Mouse (Mus musculus): ENCODE results near the gene Lce1e. TPM values are rescaled to one million over a fixed set of nuclear protein-coding genes. Genes with fewer than 3 reads are reported as not detected.
"Not testable (repeated sequence)": the region's sequence is repeated elsewhere in the genome, so short reads cannot be mapped to it uniquely, and the experiment has no call there.

Lce1e gene
- polyA plus RNA-seq, 1 experiment from 2014 or later: not detected

GRCm38 (mm10) chr3:92694613-92695012 is 14.3 kb downstream of the Lce1e start:
- H3K4me3 ChIP-seq (replicated peaks; ENCODE audit: low read depth, low read length): no peak overlapping the region
- no peaks in the 10 kb centered on the region for H3K4me1 ChIP-seq (replicated peaks; ENCODE audit: insufficient read depth, low read length)
- ATAC-seq (replicated peaks; ENCODE audit: low FRiP score, low read depth): no peak
- no peak overlapping the region for H3K9ac ChIP-seq (ENCODE audit: low read depth, low read length)
- no peak overlapping the region for H3K27ac ChIP-seq
- no peak for TF ChIP-seq CTCF (IDR thresholded peaks at IDR 0.05; ENCODE audit: low read depth)
- H3K27me3 ChIP-seq (ENCODE audit: insufficient read depth, low read length): no peaks in the 10 kb centered on the region
- no peaks in the 10 kb centered on the region for H3K9me3 ChIP-seq (replicated peaks; ENCODE audit: low read length)
- no peak overlapping the region for H3K4me2 ChIP-seq (ENCODE audit: low read length)
- no peak for DNase-seq (ENCODE audit: low spot score)
- no peaks in the 10 kb centered on the region for H3K36me3 ChIP-seq (ENCODE audit: insufficient read depth, low read length)
- WGBS: 9% methylated on average over 1 of the region's 1 CpGs

GRCm38 (mm10) chr3:92691688-92692087 is 17.2 kb downstream of the Lce1e start:
- H3K36me3 ChIP-seq (ENCODE audit: insufficient read depth, low read length): no peaks in the 10 kb centered on the region
- H3K27ac ChIP-seq: no peak overlapping the region
- H3K9ac ChIP-seq (ENCODE audit: low read depth, low read length): no peak overlapping the region
- DNase-seq (ENCODE audit: low spot score) (no peak), ATAC-seq (replicated peaks; ENCODE audit: low FRiP score, low read depth) (no peak)
- H3K4me3 ChIP-seq (replicated peaks; ENCODE audit: low read depth, low read length): no peak overlapping the region
- no peaks in the 10 kb centered on the region for H3K4me1 ChIP-seq (replicated peaks; ENCODE audit: insufficient read depth, low read length)
- no peak overlapping the region for H3K4me2 ChIP-seq (ENCODE audit: low read length)
- TF ChIP-seq CTCF (IDR thresholded peaks at IDR 0.05; ENCODE audit: low read depth): no peak
- H3K9me3 ChIP-seq (replicated peaks; ENCODE audit: low read length): no peaks in the 10 kb centered on the region
- H3K27me3 ChIP-seq (ENCODE audit: insufficient read depth, low read length): no peaks in the 10 kb centered on the region

GRCm38 (mm10) chr3:92689154-92689553 is 19.7 kb downstream of the Lce1e start:
- 81% methylated on average over 16 of the region's 16 CpGs for WGBS

GRCm38 (mm10) chr3:92687110-92687509 is 21.8 kb downstream of the Lce1e start, which contains the start of gene Lce1d:
Lce1d (minus strand) TSS chr3:92687210.
- Histone ChIP-seq H3K4me1 (replicated peaks; ENCODE audit: insufficient read depth, low read length) (no peaks in the 10 kb centered on the region), H3K27me3 (ENCODE audit: insufficient read depth, low read length) (no peaks in the 10 kb centered on the region), H3K9me3 (replicated peaks; ENCODE audit: low read length) (no peaks in the 10 kb centered on the region), H3K9ac (ENCODE audit: low read depth, low read length) (no peak within 1 kb of the TSS), H3K27ac (no peak within 1 kb of the TSS), H3K4me3 (replicated peaks; ENCODE audit: low read depth, low read length) (no peak within 1 kb of the TSS), H3K36me3 (ENCODE audit: insufficient read depth, low read length) (no peaks in the 10 kb centered on the region), H3K4me2 (ENCODE audit: low read length) (no peak within 1 kb of the TSS)
- 71% methylated on average over 2 of the region's 2 CpGs for WGBS
- ATAC-seq (replicated peaks; ENCODE audit: low FRiP score, low read depth) (no peak), DNase-seq (ENCODE audit: low spot score) (no peak)
- no peak for TF ChIP-seq CTCF (IDR thresholded peaks at IDR 0.05; ENCODE audit: low read depth)

More at GRCm38 (mm10) chr3:92689154-92689553, 19.7 kb downstream of the Lce1e start:
- H3K27me3 ChIP-seq (ENCODE audit: insufficient read depth, low read length); H3K9ac ChIP-seq (ENCODE audit: low read depth, low read length); H3K36me3 ChIP-seq (ENCODE audit: insufficient read depth, low read length); H3K9me3 ChIP-seq (replicated peaks; ENCODE audit: low read length); H3K4me1 ChIP-seq (replicated peaks; ENCODE audit: insufficient read depth, low read length); H3K4me2 ChIP-seq (ENCODE audit: low read length); ATAC-seq (replicated peaks; ENCODE audit: low FRiP score, low read depth); H3K27ac ChIP-seq; H3K4me3 ChIP-seq (replicated peaks; ENCODE audit: low read depth, low read length); DNase-seq (ENCODE audit: low spot score): not testable (repeated sequence)

GRCm38 (mm10) chr3:92678947-92679346 is 29.9 kb downstream of the Lce1e start, which contains the start of gene Lce1c:
Lce1c (plus strand) TSS chr3:92679247.
- Histone ChIP-seq H3K27ac (no peak within 1 kb of the TSS), H3K4me2 (ENCODE audit: low read length) (no peak within 1 kb of the TSS), H3K36me3 (ENCODE audit: insufficient read depth, low read length) (no peaks in the 10 kb centered on the region), H3K4me3 (replicated peaks; ENCODE audit: low read depth, low read length) (no peak within 1 kb of the TSS), H3K4me1 (replicated peaks; ENCODE audit: insufficient read depth, low read length) (no peaks in the 10 kb centered on the region), H3K9me3 (replicated peaks; ENCODE audit: low read length) (no peaks in the 10 kb centered on the region), H3K9ac (ENCODE audit: low read depth, low read length) (no peak within 1 kb of the TSS), H3K27me3 (ENCODE audit: insufficient read depth, low read length) (no peaks in the 10 kb centered on the region)
- WGBS: 86% methylated on average over 4 of the region's 4 CpGs
- no peak for TF ChIP-seq CTCF (IDR thresholded peaks at IDR 0.05; ENCODE audit: low read depth)
- ATAC-seq (replicated peaks; ENCODE audit: low FRiP score, low read depth) (no peak), DNase-seq (ENCODE audit: low spot score) (no peak)

- DNase-seq (ENCODE audit: low spot score) (no peak), ATAC-seq (replicated peaks; ENCODE audit: low FRiP score, low read depth) (no peak)
- Histone ChIP-seq H3K9me3 (replicated peaks; ENCODE audit: low read length) (no peaks in the 10 kb centered on the region), H3K27ac (no peak within 1 kb of the TSS), H3K4me2 (ENCODE audit: low read length) (no peak within 1 kb of the TSS), H3K4me1 (replicated peaks; ENCODE audit: insufficient read depth, low read length) (no peaks in the 10 kb centered on the region), H3K4me3 (replicated peaks; ENCODE audit: low read depth, low read length) (no peak within 1 kb of the TSS), H3K27me3 (ENCODE audit: insufficient read depth, low read length) (no peaks in the 10 kb centered on the region), H3K36me3 (ENCODE audit: insufficient read depth, low read length) (no peaks in the 10 kb centered on the region), H3K9ac (ENCODE audit: low read depth, low read length) (no peak within 1 kb of the TSS)
- TF ChIP-seq CTCF (IDR thresholded peaks at IDR 0.05; ENCODE audit: low read depth): no peak
Measured at GRCm38 (mm10) chr3:92670215-92670614, 38.7 kb downstream of the Lce1e start, which contains the start of gene Lce1a2. Lce1a2 (minus strand) TSS chr3:92670315.

Other genes with a start within 250 kb of the Lce1e start
- gene Sprr1a, start 223.2 kb downstream of the Lce1e start, polyA plus RNA-seq (2015; fragmentation: Nextera tagmentation; extraction: Ambion mirVana): 96.3 and 137 TPM in 2 replicates
- not detected in 2 replicates for gene Sprr4, start 208.6 kb downstream of the Lce1e start, polyA plus RNA-seq (2015; fragmentation: Nextera tagmentation; extraction: Ambion mirVana)
- gene 2310046K23Rik, start 174.6 kb downstream of the Lce1e start, polyA plus RNA-seq (2015; fragmentation: Nextera tagmentation; extraction: Ambion mirVana): not detected in 2 replicates
- 0.97 and 1.4 TPM in 2 replicates for gene Ivl, start 135.3 kb downstream of the Lce1e start, polyA plus RNA-seq (2015; fragmentation: Nextera tagmentation; extraction: Ambion mirVana)
- gene Smcp, start 120.1 kb downstream of the Lce1e start, polyA plus RNA-seq (2015; fragmentation: Nextera tagmentation; extraction: Ambion mirVana): not detected in 2 replicates
- gene 2210017I01Rik, start 101.6 kb downstream of the Lce1e start, polyA plus RNA-seq (2015; fragmentation: Nextera tagmentation; extraction: Ambion mirVana): not detected in 2 replicates
- gene Lce6a, start 87.4 kb downstream of the Lce1e start, polyA plus RNA-seq (2015; fragmentation: Nextera tagmentation; extraction: Ambion mirVana): not detected in 2 replicates
- not detected in 2 replicates for gene Lce1a1, start 60.8 kb downstream of the Lce1e start, polyA plus RNA-seq (2015; fragmentation: Nextera tagmentation; extraction: Ambion mirVana)
- not detected in 2 replicates for gene Lce1b, start 52.1 kb downstream of the Lce1e start, polyA plus RNA-seq (2015; fragmentation: Nextera tagmentation; extraction: Ambion mirVana)
- not detected in 2 replicates for gene Lce1a2, start 38.8 kb downstream of the Lce1e start, polyA plus RNA-seq (2015; fragmentation: Nextera tagmentation; extraction: Ambion mirVana)
- not detected in 2 replicates for gene Lce1c, start 29.8 kb downstream of the Lce1e start, polyA plus RNA-seq (2015; fragmentation: Nextera tagmentation; extraction: Ambion mirVana)
- not detected in 2 replicates for gene Lce1d, start 21.9 kb downstream of the Lce1e start, polyA plus RNA-seq (2015; fragmentation: Nextera tagmentation; extraction: Ambion mirVana)
- not detected in 2 replicates for gene Lce1f, start 11.3 kb upstream of the Lce1e start, polyA plus RNA-seq (2015; fragmentation: Nextera tagmentation; extraction: Ambion mirVana)
- not detected in 2 replicates for gene Gm38119, start 30.0 kb upstream of the Lce1e start, polyA plus RNA-seq (2015; fragmentation: Nextera tagmentation; extraction: Ambion mirVana)
- gene Lce1g, start 43.3 kb upstream of the Lce1e start, polyA plus RNA-seq (2015; fragmentation: Nextera tagmentation; extraction: Ambion mirVana): not detected in 2 replicates
- gene Lce1h, start 56.0 kb upstream of the Lce1e start, polyA plus RNA-seq (2015; fragmentation: Nextera tagmentation; extraction: Ambion mirVana): not detected in 2 replicates
- not detected in 2 replicates for gene Lce1i, start 69.8 kb upstream of the Lce1e start, polyA plus RNA-seq (2015; fragmentation: Nextera tagmentation; extraction: Ambion mirVana)
- not detected in 2 replicates for gene Lce1j, start 81.4 kb upstream of the Lce1e start, polyA plus RNA-seq (2015; fragmentation: Nextera tagmentation; extraction: Ambion mirVana)
- not detected in 2 replicates for gene Lce1k, start 98.8 kb upstream of the Lce1e start, polyA plus RNA-seq (2015; fragmentation: Nextera tagmentation; extraction: Ambion mirVana)
- gene Kprp, start 118.2 kb upstream of the Lce1e start, polyA plus RNA-seq (2015; fragmentation: Nextera tagmentation; extraction: Ambion mirVana): not detected in 2 replicates
- not detected in 2 replicates for gene Lce1l, start 142.2 kb upstream of the Lce1e start, polyA plus RNA-seq (2015; fragmentation: Nextera tagmentation; extraction: Ambion mirVana)
- gene 2310050C09Rik, start 161.1 kb upstream of the Lce1e start, polyA plus RNA-seq (2015; fragmentation: Nextera tagmentation; extraction: Ambion mirVana): not detected in 2 replicates
- gene Lce3a, start 217.2 kb upstream of the Lce1e start, polyA plus RNA-seq (2015; fragmentation: Nextera tagmentation; extraction: Ambion mirVana): not detected in 2 replicates
- not detected in 2 replicates for gene Lce3b, start 223.9 kb upstream of the Lce1e start, polyA plus RNA-seq (2015; fragmentation: Nextera tagmentation; extraction: Ambion mirVana)
- not detected in 2 replicates for gene Lce3c, start 235.4 kb upstream of the Lce1e start, polyA plus RNA-seq (2015; fragmentation: Nextera tagmentation; extraction: Ambion mirVana)
- not detected in 2 replicates for gene Lce3d, start 248.3 kb upstream of the Lce1e start, polyA plus RNA-seq (2015; fragmentation: Nextera tagmentation; extraction: Ambion mirVana)